Mouse (Mus musculus) G1E (cell line): Measurements from ENCODE around the gene Cdh22. TPM values are rescaled to one million over a fixed set of nuclear protein-coding genes. Genes with fewer than 3 reads are reported as not detected.

Experiments used
- ATAC-seq: 2 replicates; pipeline ENCODE4 v1.8.0; 2016; ENCODE audit warnings: mild to moderate bottlenecking; ENCODE audit not compliant: insufficient number of reproducible peaks, poor library complexity, low FRiP score, severe bottlenecking; ENCODE audit errors: extremely low read depth
- DNase-seq: peaks from one replicate; pipeline ENCODE4 v3.0.0; 2012; ENCODE audit warnings: low spot score
- H3K27me3 ChIP-seq: 2 replicates; pipeline ENCODE4 v1.6.1; 2012; ENCODE audit warnings: mild to moderate bottlenecking, low read length, inconsistent platforms; ENCODE audit not compliant: insufficient read depth
- H3K36me3 ChIP-seq: replicated peaks from 2 replicates; pipeline ENCODE3; 2012; ENCODE audit warnings: mild to moderate bottlenecking, inconsistent platforms
- H3K4me1 ChIP-seq: 2 replicates; pipeline ENCODE4 v1.6.1; 2012; ENCODE audit warnings: low read depth, low read length, inconsistent platforms, mixed read lengths; ENCODE audit not compliant: insufficient read depth
- H3K4me3 ChIP-seq: 2 replicates; pipeline ENCODE4 v1.5.1; 2012; ENCODE audit warnings: low read depth, mild to moderate bottlenecking, inconsistent platforms, low read length, moderate library complexity, mixed read lengths
- H3K9me3 ChIP-seq: replicated peaks from 2 replicates; pipeline ENCODE4 v1.6.1; 2012; ENCODE audit warnings: inconsistent platforms
- CTCF ChIP-seq: IDR thresholded peaks from 2 replicates; pipeline ENCODE4 v1.5.1; 2012; ENCODE audit warnings: low read depth, low read length, inconsistent platforms, mixed read lengths
- GATA1 ChIP-seq: IDR thresholded peaks from 2 replicates; pipeline ENCODE4 v1.6.1; 2012; ENCODE audit warnings: borderline replicate concordance, low read length, inconsistent platforms, mixed read lengths
- GATA2 ChIP-seq: IDR thresholded peaks from 2 replicates; pipeline ENCODE4 v1.6.1; 2012; ENCODE audit warnings: low read depth, low read length, inconsistent platforms, borderline replicate concordance
- POLR2AphosphoS5 ChIP-seq: IDR thresholded peaks from 2 replicates; pipeline ENCODE4 v1.6.1; 2012; ENCODE audit warnings: low read depth, low read length, inconsistent platforms; ENCODE audit not compliant: insufficient replicate concordance
- TAL1 ChIP-seq: conservative IDR thresholded peaks from 2 replicates; pipeline ENCODE4 v1.6.1; 2012; ENCODE audit warnings: low read depth, low read length, inconsistent platforms, mixed read lengths
- polyA plus RNA-seq: library from polyadenylated mRNA; stranded (reverse); fragments of >175 nt; gene quantifications from 2 replicates; pipeline ENCODE4 v1.2.3, GENCODE M21; 2012
- total RNA-seq, 2 experiments: library from RNA; stranded (forward) in 1 of 2; stranded (reverse) in 1 of 2; fragments of 200-1000 nt in 1 of 2; fragments of >200 nt in 1 of 2; fragmentation: Nextera tagmentation in 1 of 2; gene quantifications; 2 replicates each; pipeline ENCODE4 v1.2.3; 2014 to 2017

Cdh22 gene
- total and polyA plus RNA-seq, 3 experiments: 0.05 TPM; not detected in 2

- no peaks in the 10 kb centered on the region for H3K4me1 ChIP-seq
- no peaks in the 10 kb centered on the region for H3K36me3 ChIP-seq
- H3K4me3 ChIP-seq: no peak overlapping the region
- no peak for DNase-seq
- ATAC-seq: no peak
- H3K9me3 ChIP-seq: peaks cover 4% of the 10 kb centered on the region
- peaks cover 2% of the 10 kb centered on the region; the same call in 1 of the 2 replicates for H3K27me3 ChIP-seq
- TF ChIP-seq POLR2AphosphoS5: no peak
- TF ChIP-seq CTCF: no peak
- TF ChIP-seq GATA2: no peak
- no peak for TF ChIP-seq GATA1
- TF ChIP-seq TAL1: no peak
Observed at GRCm38 (mm10) chr2:165131428-165131827, 103.2 kb downstream of the Cdh22 start.

GRCm38 (mm10) chr2:165129189-165129588, 105.5 kb downstream of the Cdh22 start:
- Histone ChIP-seq H3K36me3 (no peaks in the 10 kb centered on the region), H3K4me3 (no peak overlapping the region), H3K9me3 (peaks cover 6% of the 10 kb centered on the region), H3K27me3 (peaks cover 2% of the 10 kb centered on the region; the same call in 1 of the 2 replicates), H3K4me1 (no peaks in the 10 kb centered on the region)
- TF ChIP-seq CTCF (no peak), TAL1 (no peak), GATA2 (no peak), POLR2AphosphoS5 (no peak), GATA1 (no peak)
- ATAC-seq: no peak
- no peak for DNase-seq

GRCm38 (mm10) chr2:165126896-165127562, 107.6 kb downstream of the Cdh22 start:
- no peaks in the 10 kb centered on the region for H3K36me3 ChIP-seq
- peaks cover 17% of the 10 kb centered on the region for H3K9me3 ChIP-seq
- no peak overlapping the region for H3K4me3 ChIP-seq
- TF ChIP-seq POLR2AphosphoS5 (no peak), GATA2 (no peak), CTCF (no peak), GATA1 (no peak), TAL1 (no peak)
- DNase-seq (no peak), ATAC-seq (no peak)
- no peaks in the 10 kb centered on the region for H3K4me1 ChIP-seq
- peaks cover 2% of the 10 kb centered on the region; the same call in 1 of the 2 replicates for H3K27me3 ChIP-seq

GRCm38 (mm10) chr2:165121206-165121840, 113.3 kb downstream of the Cdh22 start:
- Histone ChIP-seq H3K36me3 (no peaks in the 10 kb centered on the region), H3K4me1 (no peaks in the 10 kb centered on the region), H3K27me3 (no peaks in the 10 kb centered on the region), H3K9me3 (peaks cover 17% of the 10 kb centered on the region), H3K4me3 (no peak overlapping the region)
- TF ChIP-seq TAL1: no peak
- TF ChIP-seq POLR2AphosphoS5: no peak
- no peak for TF ChIP-seq CTCF
- no peak for TF ChIP-seq GATA1
- no peak for TF ChIP-seq GATA2
- no peak for DNase-seq
- ATAC-seq: no peak

GRCm38 (mm10) chr2:165120765-165121164, 113.9 kb downstream of the Cdh22 start:
- no peaks in the 10 kb centered on the region for H3K4me1 ChIP-seq
- ATAC-seq: no peak

GRCm38 (mm10) chr2:165113733-165114132, 120.9 kb downstream of the Cdh22 start:
- TF ChIP-seq TAL1 (no peak), GATA1 (no peak), POLR2AphosphoS5 (no peak), CTCF (no peak), GATA2 (no peak)
- DNase-seq: no peak
- H3K4me1 ChIP-seq: no peaks in the 10 kb centered on the region

More at GRCm38 (mm10) chr2:165120765-165121164, 113.9 kb downstream of the Cdh22 start:
- H3K4me3 ChIP-seq: no peak overlapping the region
- peaks cover 19% of the 10 kb centered on the region for H3K9me3 ChIP-seq
- H3K27me3 ChIP-seq: no peaks in the 10 kb centered on the region
- TF ChIP-seq TAL1 (no peak), GATA2 (no peak), POLR2AphosphoS5 (no peak), GATA1 (no peak), CTCF (no peak)
- no peaks in the 10 kb centered on the region for H3K36me3 ChIP-seq
- DNase-seq: no peak

More at GRCm38 (mm10) chr2:165113733-165114132, 120.9 kb downstream of the Cdh22 start:
- Histone ChIP-seq H3K36me3 (no peaks in the 10 kb centered on the region), H3K27me3 (no peaks in the 10 kb centered on the region), H3K4me3 (no peak overlapping the region), H3K9me3 (peaks cover 17% of the 10 kb centered on the region)
- no peak for ATAC-seq
